31 mouse cellular contexts compared by ENCODE assay signal in genomic region chr5:146245193-146245592, GRCm38 (mm10). TPM values are rescaled to one million over a fixed set of nuclear protein-coding genes. Genes with fewer than 3 reads are reported as not detected.
DNase-seq lines count a peak whose midpoint lies in the region; ATAC-seq and TF ChIP-seq lines count a peak whose summit lies in the region.
"Had no signal": no experiment of that assay in that cellular context is flagged by ENCODE, and none has a peak within 500 bp of the region (broad histone marks: within the 10 kb centered on the region; RNA-seq: fewer than 3 reads in every experiment).

No protein-coding gene starts in this region.

- H3K4me2 ChIP-seq in liver, embryonic 13.5 days = no peak overlapping the region
- no peak overlapping the region for H3K4me2 ChIP-seq in hindbrain, postnatal 0 days (ENCODE audit: low read depth, low read length)
- H3K4me2 ChIP-seq: heart, embryonic 13.5 days; limb, embryonic 12.5 days; neural tube, embryonic 15.5 days had no signal

- peaks cover 22 to 31% of the 10 kb centered on the region in 2 experiments for H3K4me1 ChIP-seq in MEL (ENCODE audit: control insufficient read depth in 1 of 2, insufficient read depth in 2 of 2, low read length in 2 of 2)
- H3K4me1 ChIP-seq in liver, embryonic 13.5 days (replicated peaks) = peaks cover 96% of the 10 kb centered on the region
- no peaks in the 10 kb centered on the region for H3K4me1 ChIP-seq in hindbrain, postnatal 0 days (ENCODE audit: insufficient read depth, low read length)
- H3K4me1 ChIP-seq: hindbrain, embryonic 10.5 days; limb, embryonic 12.5 days had no signal

- peak; percentile 79 to 86 for TF ChIP-seq EP300 in MEL (IDR thresholded peaks at IDR 0.05; ENCODE audit: low read depth in 1 of 2, low read length in 2 of 2)

- H3K9ac ChIP-seq in MEL (ENCODE audit: control insufficient read depth, low read depth, low read length, poor library complexity, severe bottlenecking) = no peak overlapping the region
- no peak overlapping the region for H3K9ac ChIP-seq in liver, embryonic 13.5 days
- no peak overlapping the region for H3K9ac ChIP-seq in hindbrain, postnatal 0 days (replicated peaks; ENCODE audit: low read length)
- H3K9ac ChIP-seq: heart, embryonic 13.5 days; limb, embryonic 12.5 days; neural tube, embryonic 15.5 days had no signal

- no peaks in the 10 kb centered on the region for H3K9me3 ChIP-seq in MEL (replicated peaks; ENCODE audit: insufficient read depth, low read length)
- H3K9me3 ChIP-seq in liver, embryonic 13.5 days (replicated peaks) = no peaks in the 10 kb centered on the region
- no peaks in the 10 kb centered on the region for H3K9me3 ChIP-seq in hindbrain, postnatal 0 days (ENCODE audit: low read length)
- H3K9me3 ChIP-seq: forebrain, embryonic 10.5 days; heart, embryonic 13.5 days; hindbrain, embryonic 10.5 days; limb, embryonic 12.5 days; neural tube, embryonic 15.5 days had no signal

- no peaks in the 10 kb centered on the region for H3K27me3 ChIP-seq in MEL (ENCODE audit: control insufficient read depth in 1 of 2, insufficient read depth in 2 of 2, low read length in 2 of 2)
- no peaks in the 10 kb centered on the region for H3K27me3 ChIP-seq in liver, embryonic 13.5 days
- no peaks in the 10 kb centered on the region for H3K27me3 ChIP-seq in hindbrain, postnatal 0 days (ENCODE audit: insufficient read depth, low read length)
- H3K27me3 ChIP-seq: CH12.LX; heart, embryonic 13.5 days; limb, embryonic 12.5 days; neural tube, embryonic 15.5 days; Patski had no signal

- ATAC-seq in liver, embryonic 13.5 days (ENCODE audit: low read depth) = peak; percentile 82
- peak; percentile 38 for ATAC-seq in megakaryocyte progenitor cell, adult 5-6 weeks (replicated peaks; ENCODE audit: poor library complexity)
- ATAC-seq in hindbrain, postnatal 0 days = no peak
- ATAC-seq: forebrain, embryonic 16.5 days; intestine, embryonic 16.5 days; lung, postnatal 0 days; Patski had no signal

- peaks cover 77% of the 10 kb centered on the region for H3K79me2 ChIP-seq in MEL (ENCODE audit: control insufficient read depth, insufficient read depth, low read length, poor library complexity)

- no peak for TF ChIP-seq CTCF in MEL (IDR thresholded peaks at IDR 0.05 in 2 of 3, conservative IDR thresholded peaks at IDR 0.05 in 1 of 3; ENCODE audit: control insufficient read depth in 1 of 3, insufficient read depth in 1 of 3, low read depth in 2 of 3, low read length in 3 of 3, poor library complexity in 1 of 3, severe bottlenecking in 1 of 3)
- TF ChIP-seq CTCF in hindbrain, postnatal 0 days (IDR thresholded peaks at IDR 0.05; ENCODE audit: low read depth) = no peak

- peaks cover 22 to 48% of the 10 kb centered on the region in 2 experiments for H3K36me3 ChIP-seq in MEL (ENCODE audit: control insufficient read depth in 1 of 2, insufficient read depth in 2 of 2, low read length in 2 of 2)
- peaks cover 9% of the 10 kb centered on the region; the same call in 1 of the 2 replicates for H3K36me3 ChIP-seq in liver, embryonic 13.5 days
- H3K36me3 ChIP-seq in hindbrain, postnatal 0 days (ENCODE audit: insufficient read depth, low read length) = no peaks in the 10 kb centered on the region
- H3K36me3 ChIP-seq: heart, embryonic 13.5 days; neural tube, embryonic 15.5 days had no signal

- DNase-seq in MEL (ENCODE audit: low read depth, low spot score) = peak; percentile 51
- DNase-seq in c-Kit-positive CD71-positive TER-119-positive erythroid progenitor cells, embryonic 14.5 days (ENCODE audit: low spot score) = peak; percentile 63
- DNase-seq in liver, embryonic 13.5 days = peak; percentile 50
- no peak for DNase-seq in layer of hippocampus, postnatal 25 days (ENCODE audit: extremely low spot score in 1 of 2, low spot score in 1 of 2)
- no peak for DNase-seq in layer of hippocampus, postnatal 36 days
- no peak for DNase-seq in hindbrain, postnatal 0 days (ENCODE audit: low spot score)
- DNase-seq: adrenal gland, postnatal 25 days; cerebellum, adult 8-10 months; cerebellum, postnatal 25 days; heart, postnatal 10 days; kidney, adult 9 months; kidney, postnatal 10 days; layer of hippocampus, adult 9-11 months; lung, adult 18-20 months; lung, postnatal 4 days; midbrain, embryonic 14.5 days; right cerebral cortex, postnatal 25 days; thymus, adult 18-20 months; thymus, postnatal 25 days had no signal

- 32% methylated on average over 4 of the region's 4 CpGs for WGBS in liver, embryonic 13.5 days (ENCODE audit: insufficient replicate concordance)
- WGBS in hindbrain, postnatal 0 days = 94% methylated on average over 4 of the region's 4 CpGs

- TF ChIP-seq POLR2A in MEL (IDR thresholded peaks at IDR 0.05; ENCODE audit: control insufficient read depth in 1 of 2, insufficient read depth in 1 of 2, low read depth in 1 of 2, low read length in 2 of 2, poor library complexity in 1 of 2) = no peak

- TF ChIP-seq RAD21 in MEL (IDR thresholded peaks at IDR 0.05; ENCODE audit: low read depth, low read length) = no peak

- no peak overlapping the region for H3K4me3 ChIP-seq in MEL (ENCODE audit: control insufficient read depth in 1 of 2, insufficient read depth in 1 of 2, low read depth in 2 of 2, low read length in 2 of 2)
- H3K4me3 ChIP-seq in liver, embryonic 13.5 days (replicated peaks) = no peak overlapping the region
- no peak overlapping the region for H3K4me3 ChIP-seq in hindbrain, postnatal 0 days (ENCODE audit: low read length)
- H3K4me3 ChIP-seq: forebrain, embryonic 10.5 days; heart, embryonic 13.5 days; hindbrain, embryonic 10.5 days; left cerebral cortex, adult 2 months; limb, embryonic 12.5 days; neural tube, embryonic 15.5 days had no signal

- no peak overlapping the region for H3K27ac ChIP-seq in MEL (ENCODE audit: control insufficient read depth, low read depth, low read length)
- H3K27ac ChIP-seq in liver, embryonic 13.5 days = peak overlapping the region; percentile 66
- H3K27ac ChIP-seq in hindbrain, postnatal 0 days = no peak overlapping the region
- H3K27ac ChIP-seq: forebrain, embryonic 10.5 days; heart, embryonic 13.5 days; hindbrain, embryonic 10.5 days; left cerebral cortex, adult 2 months; limb, embryonic 12.5 days; neural tube, embryonic 15.5 days had no signal

TF ChIP-seq in MEL, 35 proteins besides CTCF, POLR2A, EP300 and RAD21:
- peak; percentile 73; the same call in 1 of the 2 replicates for TF ChIP-seq MXI1 (IDR thresholded peaks at IDR 0.05; ENCODE audit: low read depth, low read length)
- TF ChIP-seq MEF2A (IDR thresholded peaks at IDR 0.05; ENCODE audit: extremely low read depth, insufficient replicate concordance, low read depth, low read length, poor library complexity, severe bottlenecking) = no peak
- peak; percentile 52; the same call in 1 of the 2 replicates for TF ChIP-seq MAX (IDR thresholded peaks at IDR 0.05; ENCODE audit: low read length)
- peak; percentile 76 for TF ChIP-seq RCOR1 (IDR thresholded peaks at IDR 0.05; ENCODE audit: low read depth, low read length)
- peak; percentile 54 for TF ChIP-seq TAL1 (IDR thresholded peaks at IDR 0.05; ENCODE audit: low read length)
- peak; percentile 88 for TF ChIP-seq TCF12 (IDR thresholded peaks at IDR 0.05; ENCODE audit: low read depth, low read length)
- peak; percentile 50; the same call in 1 of the 2 replicates for TF ChIP-seq SIN3A (IDR thresholded peaks at IDR 0.05; ENCODE audit: low read length)
- TF ChIP-seq ETS1 (IDR thresholded peaks at IDR 0.05; ENCODE audit: low read depth, low read length) = peak; percentile 67
- no peak for TF ChIP-seq ELF1 (IDR thresholded peaks at IDR 0.05; ENCODE audit: low read depth, low read length)
- peak; percentile 80 for TF ChIP-seq GATA1 (IDR thresholded peaks at IDR 0.05; ENCODE audit: low read depth, low read length)

RNA-seq across cellular contexts. Expression of gene Cdk8, which starts 14.2 kb away (rescaled TPM):
- total RNA-seq in MEL (2012; rRNA removed) = 151 and 154 TPM in 2 replicates
- 100 to 1,000 TPM; 139 to 745 TPM for polyA plus RNA-seq in MEL (2012; ENCODE audit: insufficient read depth in 1 of 2, insufficient read length in 2 of 2, low read depth in 1 of 2, low replicate concordance in 2 of 2, missing spikeins in 1 of 2)
- 19.9 and 20.4 TPM in 2 replicates for polyA plus RNA-seq in liver, embryonic 13.5 days (2015; fragmentation: Nextera tagmentation; extraction: Ambion mirVana)
- 53.2 and 55.4 TPM in 2 replicates for total RNA-seq in megakaryocyte progenitor cell, adult 5-6 weeks (2015)
- total RNA-seq in megakaryocyte progenitor cell, adult 5-6 weeks (2017) = 41.0 and 50.5 TPM in 2 replicates
- total RNA-seq in layer of hippocampus, postnatal 25 days (2021) = 10 to 100 TPM; 39.7 to 48.8 TPM
- 10 to 100 TPM; 42.7 to 50.6 TPM for total RNA-seq in layer of hippocampus, postnatal 36 days (2021)
- 33.8 and 36.0 TPM in 2 replicates for total RNA-seq in hindbrain, postnatal 0 days (2014; rRNA removed)
- polyA plus RNA-seq in hindbrain, postnatal 0 days (2015; fragmentation: Nextera tagmentation; extraction: Ambion mirVana) = 13.2 and 14.4 TPM in 2 replicates

RNA-seq across cellular contexts. Expression of gene Rnf6, which starts 23.8 kb away (rescaled TPM):
- 52.5 and 57.3 TPM in 2 replicates for total RNA-seq in MEL (2012; rRNA removed)
- 10 to 100 TPM; 44.9 to 70.1 TPM for polyA plus RNA-seq in MEL (2012; ENCODE audit: insufficient read depth in 1 of 2, insufficient read length in 2 of 2, low read depth in 1 of 2, low replicate concordance in 2 of 2, missing spikeins in 1 of 2)
- 21.3 and 28.2 TPM in 2 replicates for polyA plus RNA-seq in liver, embryonic 13.5 days (2015; fragmentation: Nextera tagmentation; extraction: Ambion mirVana)
- 17.9 and 18.7 TPM in 2 replicates for total RNA-seq in megakaryocyte progenitor cell, adult 5-6 weeks (2015)
- 40.3 and 42.0 TPM in 2 replicates for total RNA-seq in megakaryocyte progenitor cell, adult 5-6 weeks (2017)
- 10 to 100 TPM; 60.8 to 64.6 TPM for total RNA-seq in layer of hippocampus, postnatal 25 days (2021)
- 10 to 100 TPM; 70.8 to 71.5 TPM for total RNA-seq in layer of hippocampus, postnatal 36 days (2021)
- 5.5 and 14.6 TPM in 2 replicates for total RNA-seq in hindbrain, postnatal 0 days (2014; rRNA removed)
- polyA plus RNA-seq in hindbrain, postnatal 0 days (2015; fragmentation: Nextera tagmentation; extraction: Ambion mirVana) = 27.9 and 28.3 TPM in 2 replicates

Comparison
In these comparisons a context has a peak if more than half of its experiments do, and no peak if none do; other contexts are left out.
1. DNase-seq: peak in MEL (single experiment), c-Kit-positive CD71-positive TER-119-positive erythroid progenitor cells, embryonic 14.5 days (single experiment) and liver, embryonic 13.5 days (single experiment); none in layer of hippocampus, postnatal 25 days (0 of 2), layer of hippocampus, postnatal 36 days (0 of 2) and hindbrain, postnatal 0 days (single experiment).